Mouse (Mus musculus) midbrain, postnatal 0 days (tissue): Measurements from ENCODE around the gene Smcr8. TPM values are rescaled to one million over a fixed set of nuclear protein-coding genes. Genes with fewer than 3 reads are reported as not detected.

Experiments used
- ATAC-seq: fragments of 200-750 bp; cut with Nextera tagmentation; 2 replicates; pipeline ENCODE4 v1.8.0; 2017; ENCODE audit warnings: moderate number of reproducible peaks, mild to moderate bottlenecking, moderate TSS enrichment, moderate library complexity; ENCODE audit not compliant: low FRiP score
- DNase-seq: peaks from one replicate; pipeline ENCODE4 v3.0.0-alpha.2; 2015; ENCODE audit warnings: low spot score
- H3K27ac ChIP-seq: fragments of 300-500 bp; sonication (generic); 2 replicates; pipeline ENCODE4 v1.5.1; 2014; ENCODE audit warnings: low read depth, mild to moderate bottlenecking, low read length, mixed read lengths
- H3K27me3 ChIP-seq: fragments of 300-500 bp; sonication (generic); 2 replicates; pipeline ENCODE4 v1.6.1; 2014; ENCODE audit warnings: low read length, control low read depth, mixed read lengths; ENCODE audit not compliant: insufficient read depth
- H3K36me3 ChIP-seq: fragments of 300-500 bp; sonication (generic); 2 replicates; pipeline ENCODE4 v1.6.1; 2014; ENCODE audit warnings: low read length, control low read depth, mixed read lengths; ENCODE audit not compliant: insufficient read depth
- H3K4me1 ChIP-seq: fragments of 300-500 bp; sonication (generic); 2 replicates; pipeline ENCODE4 v1.6.1; 2014; ENCODE audit warnings: mild to moderate bottlenecking, control low read depth, antibody characterized with exemption, low read length, mixed read lengths; ENCODE audit not compliant: insufficient read depth
- H3K4me2 ChIP-seq: fragments of 300-500 bp; sonication (generic); 2 replicates; pipeline ENCODE4 v1.6.1; 2014; ENCODE audit warnings: low read depth, mild to moderate bottlenecking, low read length, mixed read lengths; ENCODE audit not compliant: poor library complexity, severe bottlenecking
- H3K4me3 ChIP-seq: fragments of 300-500 bp; sonication (generic); 2 replicates; pipeline ENCODE4 v1.5.1; 2014; ENCODE audit warnings: low read depth, mild to moderate bottlenecking, low read length, moderate library complexity
- H3K9ac ChIP-seq: fragments of 300-500 bp; sonication (generic); replicated peaks from 2 replicates; pipeline ENCODE4 v1.6.1; 2014; ENCODE audit warnings: mild to moderate bottlenecking, low read length, moderate library complexity, mixed read lengths; ENCODE audit not compliant: poor library complexity, severe bottlenecking
- H3K9me3 ChIP-seq: fragments of 300-500 bp; sonication (generic); 2 replicates; pipeline ENCODE4 v1.6.1; 2016; ENCODE audit warnings: low read length, control low read depth
- CTCF ChIP-seq: IDR thresholded peaks from 2 replicates; pipeline ENCODE4 v1.5.1; 2016; ENCODE audit warnings: antibody characterized with exemption, mild to moderate bottlenecking
- WGBS: fragments of 180-500 bp; shearing (Covaris S2); extraction: QIAGEN DNeasy Blood & Tissue Kit; methylation state at CpG from one replicate; pipeline ENCODE4 v1.1.7; 2014; 5-methylcytosine and 5-hydroxymethylcytosine counted together
- polyA plus RNA-seq: library from polyadenylated mRNA; unstranded; fragments of >200 nt; fragmentation: Nextera tagmentation; extraction: Ambion mirVana; gene quantifications from 2 replicates; pipeline ENCODE4 v1.2.1, GENCODE M21; 2015
- total RNA-seq: library from RNA; depleted of rRNA; stranded (reverse); fragments of >200 nt; gene quantifications from 2 replicates; pipeline ENCODE4 v1.2.3, GENCODE M21; 2014

The Smcr8 gene
- total and polyA plus RNA-seq, 2 experiments from 2014 or later, result 3.6 to 14.2 TPM

DNA sequence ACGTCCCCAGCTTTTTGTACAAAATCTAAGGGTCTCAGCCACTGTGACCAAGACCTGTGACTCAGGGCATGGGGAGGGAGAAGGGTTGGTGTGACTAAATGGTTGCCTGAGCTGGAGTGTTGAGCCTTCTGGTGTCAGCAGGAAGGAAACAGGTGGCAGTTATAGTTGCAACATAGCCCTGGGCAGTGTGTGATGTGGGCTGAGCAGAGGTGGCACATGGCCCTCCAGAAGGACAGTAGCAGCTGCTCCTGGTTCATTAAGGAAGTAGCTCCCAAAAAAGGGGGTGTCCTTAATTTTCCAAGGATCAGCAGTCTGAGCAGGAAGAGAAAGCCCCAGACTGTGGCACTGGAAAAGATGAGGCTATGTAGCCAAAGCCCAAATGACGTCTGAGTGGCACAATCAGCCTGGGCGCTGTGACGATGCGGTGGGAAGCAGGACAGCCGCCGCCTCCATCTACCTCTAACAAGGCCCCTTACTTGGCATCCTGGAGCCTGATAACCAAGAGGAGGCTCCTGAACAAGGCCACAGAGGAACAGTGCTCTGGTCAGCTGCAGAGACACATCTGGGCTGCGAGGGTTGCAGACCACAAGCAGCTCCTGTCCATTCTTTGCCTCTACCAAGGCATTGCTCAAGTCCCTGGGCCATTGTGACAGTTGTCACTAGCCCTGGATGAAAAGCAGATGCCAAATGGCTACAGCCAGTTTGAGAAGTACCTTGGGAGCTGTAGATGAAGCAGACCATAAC lies 7.0 kb downstream of the Smcr8 start:
- no peak overlapping the region for H3K4me3 ChIP-seq
- WGBS, result 95% methylated on average over 8 of the region's 8 CpGs
- no peak overlapping the region for H3K9ac ChIP-seq
- no peak for DNase-seq
- peaks cover 50% of the 10 kb centered on the region for H3K36me3 ChIP-seq
- TF ChIP-seq CTCF, result no peak
- no peaks in the 10 kb centered on the region for H3K9me3 ChIP-seq
- H3K27me3 ChIP-seq, result no peaks in the 10 kb centered on the region
- no peak overlapping the region for H3K27ac ChIP-seq
- H3K4me1 ChIP-seq, result peaks cover 27% of the 10 kb centered on the region
- no peak overlapping the region for H3K4me2 ChIP-seq
- ATAC-seq, result no peak

DNA sequence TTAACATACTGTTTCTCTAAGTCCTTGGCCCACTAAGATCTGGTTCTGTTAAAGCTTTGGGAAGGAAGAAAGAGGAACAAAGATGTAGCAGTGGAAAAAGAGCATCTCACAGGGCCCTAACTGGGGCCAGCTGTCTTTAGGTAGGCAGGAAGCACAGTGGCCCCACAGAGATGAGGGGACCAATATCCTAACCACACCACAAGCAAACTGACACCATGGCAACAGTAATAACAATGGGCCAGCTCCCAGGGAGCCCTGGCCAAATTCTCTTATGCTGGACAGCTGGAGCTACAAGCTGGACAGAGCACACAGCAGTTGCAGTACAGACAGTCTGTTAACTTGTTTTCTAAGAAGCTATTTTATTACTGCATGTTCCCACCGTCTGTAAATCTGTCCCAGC lies 10.3 kb downstream of the Smcr8 start:
- Histone ChIP-seq H3K9me3 (no peaks in the 10 kb centered on the region), H3K27me3 (no peaks in the 10 kb centered on the region), H3K4me1 (no peaks in the 10 kb centered on the region), H3K36me3 (peaks cover 53% of the 10 kb centered on the region), H3K4me2 (no peak overlapping the region), H3K9ac (no peak overlapping the region), H3K27ac (no peak overlapping the region), H3K4me3 (no peak overlapping the region)
- no peak for TF ChIP-seq CTCF
- 29% methylated on average over 1 of the region's 1 CpGs for WGBS
- ATAC-seq (no peak), DNase-seq (no peak)

DNA sequence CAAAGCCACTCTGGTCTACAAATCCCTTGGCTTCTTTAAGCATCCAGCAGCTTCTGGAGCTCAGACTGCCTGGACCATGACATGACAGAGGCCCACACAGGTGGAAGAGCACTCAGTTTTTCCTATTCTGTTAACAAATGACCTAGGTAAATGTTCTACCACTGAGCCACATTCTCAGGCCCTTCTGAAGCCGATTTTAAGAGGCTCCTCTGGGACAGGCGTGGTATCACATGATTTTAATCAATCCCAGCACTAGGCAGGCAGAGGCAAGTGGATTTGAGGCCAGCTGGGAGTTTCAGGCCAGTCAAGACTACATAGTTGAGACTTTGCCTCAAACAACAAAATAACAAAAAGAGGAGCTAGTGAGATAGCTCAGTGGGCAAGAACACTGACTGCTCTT lies 13.1 kb downstream of the Smcr8 start:
- Histone ChIP-seq H3K9ac (no peak overlapping the region), H3K27ac (no peak overlapping the region), H3K4me2 (no peak overlapping the region), H3K27me3 (no peaks in the 10 kb centered on the region), H3K9me3 (no peaks in the 10 kb centered on the region), H3K4me1 (no peaks in the 10 kb centered on the region), H3K4me3 (no peak overlapping the region), H3K36me3 (peaks cover 36% of the 10 kb centered on the region)
- no peak for DNase-seq
- no peak for TF ChIP-seq CTCF
- WGBS, result 87% methylated on average over 2 of the region's 2 CpGs
- no peak for ATAC-seq

GRCm38 (mm10) chr11:60796342-60796741 lies 19.0 kb downstream of the Smcr8 start:
- no peak for TF ChIP-seq CTCF
- H3K4me1 ChIP-seq, result no peaks in the 10 kb centered on the region
- H3K4me2 ChIP-seq, result no peak overlapping the region
- H3K36me3 ChIP-seq, result 0 out of 2 replicates have a peak, but pooled peaks cover 3% of the 10 kb centered on the region
- ATAC-seq, result no peak
- no peak overlapping the region for H3K9ac ChIP-seq
- no peaks in the 10 kb centered on the region for H3K27me3 ChIP-seq
- no peak overlapping the region for H3K27ac ChIP-seq
- H3K9me3 ChIP-seq, result no peaks in the 10 kb centered on the region
- 93% methylated on average over 11 of the region's 11 CpGs for WGBS
- DNase-seq, result no peak
- no peak overlapping the region for H3K4me3 ChIP-seq

DNA sequence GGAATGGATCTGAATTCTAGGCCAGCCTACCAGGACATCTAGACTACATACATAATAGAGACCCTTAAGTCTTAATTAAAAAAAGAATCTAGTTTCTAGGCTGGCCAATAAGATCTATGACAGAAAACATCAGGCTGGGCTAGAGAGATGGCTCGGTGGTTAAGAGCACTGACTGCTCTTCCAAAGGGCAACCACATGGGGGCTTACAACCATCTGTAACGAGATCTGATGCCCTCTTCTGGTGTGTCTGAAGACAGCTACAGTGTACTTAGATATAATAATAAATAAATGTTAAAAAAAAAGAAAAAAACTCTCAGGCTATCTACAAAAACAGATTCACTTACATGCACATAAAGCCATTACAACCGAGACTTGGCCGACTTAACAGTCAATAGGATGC lies 22.7 kb downstream of the Smcr8 start:
- H3K27ac ChIP-seq, result no peak overlapping the region
- H3K9ac ChIP-seq, result no peak overlapping the region
- no peaks in the 10 kb centered on the region for H3K4me1 ChIP-seq
- DNase-seq (no peak), ATAC-seq (no peak)
- H3K4me2 ChIP-seq, result no peak overlapping the region
- no peaks in the 10 kb centered on the region for H3K9me3 ChIP-seq
- H3K4me3 ChIP-seq, result no peak overlapping the region
- H3K36me3 ChIP-seq, result no peaks in the 10 kb centered on the region
- WGBS, result 90% methylated on average over 4 of the region's 4 CpGs
- no peaks in the 10 kb centered on the region for H3K27me3 ChIP-seq
- no peak; the same call in 1 of the 2 replicates for TF ChIP-seq CTCF

- WGBS, result 100% methylated on average over 1 of the region's 1 CpGs
- Histone ChIP-seq H3K27me3 (no peaks in the 10 kb centered on the region), H3K27ac (no peak overlapping the region), H3K9me3 (no peaks in the 10 kb centered on the region), H3K4me3 (no peak overlapping the region), H3K4me1 (no peaks in the 10 kb centered on the region), H3K4me2 (no peak overlapping the region), H3K9ac (no peak overlapping the region), H3K36me3 (no peaks in the 10 kb centered on the region)
- DNase-seq (no peak), ATAC-seq (no peak)
- no peak for TF ChIP-seq CTCF
These were observed 23.6 kb downstream of the Smcr8 start for GRCm38 (mm10) chr11:60800892-60801291.
